Mouse (Mus musculus) limb, embryonic 10.5 days (tissue): ENCODE measurements around the gene Usp9x. TPM values are rescaled to one million over a fixed set of nuclear protein-coding genes. Genes with fewer than 3 reads are reported as not detected.

Source experiments
- DNase-seq: peaks from one replicate; pipeline ENCODE4 v3.0.0-alpha.2; 2017; ENCODE audit warnings: low spot score
- H3K27ac ChIP-seq: fragments of 300-500 bp; sonication (generic); 2 replicates; pipeline ENCODE4 v1.5.1; 2016; ENCODE audit warnings: mild to moderate bottlenecking
- H3K27me3 ChIP-seq: fragments of 300-500 bp; sonication (generic); 2 replicates; pipeline ENCODE4 v1.6.1; 2016; ENCODE audit warnings: low read depth, mild to moderate bottlenecking; ENCODE audit not compliant: poor library complexity, severe bottlenecking
- H3K36me3 ChIP-seq: fragments of 300-500 bp; sonication (generic); 2 replicates; pipeline ENCODE4 v1.6.1; 2016; ENCODE audit warnings: mild to moderate bottlenecking, moderate library complexity
- H3K4me1 ChIP-seq: fragments of 300-500 bp; sonication (generic); 2 replicates; pipeline ENCODE4 v1.6.1; 2016
- H3K4me3 ChIP-seq: fragments of 300-500 bp; sonication (generic); 2 replicates; pipeline ENCODE4 v1.5.1; 2016; ENCODE audit warnings: mild to moderate bottlenecking, moderate library complexity
- H3K9me3 ChIP-seq: fragments of 300-500 bp; sonication (generic); replicated peaks from 2 replicates; pipeline ENCODE4 v1.6.1; 2016; ENCODE audit warnings: mild to moderate bottlenecking
- WGBS: fragments of 180-500 bp; shearing (Covaris S2); methylation state at CpG from one replicate; pipeline ENCODE4 v1.1.7; 2016; 5-methylcytosine and 5-hydroxymethylcytosine counted together
- polyA plus RNA-seq: library from polyadenylated mRNA; unstranded; fragments of >200 nt; fragmentation: Nextera tagmentation; extraction: Ambion mirVana; gene quantifications from 2 replicates; pipeline ENCODE4 v1.2.1, GENCODE M21; 2016

Gene Usp9x
- polyA plus RNA-seq, result 33.3 and 35.2 TPM in 2 replicates

DNA sequence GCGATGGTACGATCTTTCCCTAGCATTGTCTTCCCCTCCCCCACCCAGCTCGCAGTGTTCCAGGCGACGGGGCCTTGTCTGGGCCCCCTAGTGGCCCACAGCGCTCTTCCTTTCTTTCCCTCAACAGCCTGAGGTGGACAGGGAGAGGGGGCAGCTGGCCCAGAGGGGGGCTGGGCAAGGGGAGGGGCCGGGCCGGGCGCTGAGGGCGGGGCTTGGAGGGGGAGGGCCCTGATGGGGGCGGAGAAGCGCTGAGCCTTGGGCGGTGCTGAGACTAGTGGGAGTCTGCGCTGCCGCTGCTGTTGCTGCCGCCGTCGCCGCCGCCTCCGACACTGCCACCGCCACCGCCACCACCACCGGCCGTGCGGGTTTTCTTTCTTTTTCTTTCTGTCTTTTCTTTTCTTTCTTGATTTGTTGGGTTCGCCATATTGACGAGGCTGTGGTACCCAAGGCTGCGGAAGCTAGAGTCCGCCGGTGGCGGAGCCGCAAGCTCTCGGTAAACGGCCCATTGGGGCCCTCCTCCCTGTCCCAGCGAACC, at the start of gene Usp9x:
Gene Usp9x, plus strand, starts transcription at position 258 of the 535 bp plus-strand sequence.
- H3K36me3 ChIP-seq, result 0 out of 2 replicates have a peak, but pooled peaks cover 2% of the 10 kb centered on the region
- DNase-seq, result peak; percentile 91
- 7% methylated on average over 21 of the region's 36 CpGs for WGBS
- H3K9me3 ChIP-seq, result no peaks in the 10 kb centered on the region
- H3K4me1 ChIP-seq, result no peaks in the 10 kb centered on the region
- H3K27ac ChIP-seq, result peak within 1 kb of the TSS; percentile 93
- peaks cover 55% of the 10 kb centered on the region for H3K27me3 ChIP-seq
- H3K4me3 ChIP-seq, result peak within 1 kb of the TSS; percentile 74

DNA sequence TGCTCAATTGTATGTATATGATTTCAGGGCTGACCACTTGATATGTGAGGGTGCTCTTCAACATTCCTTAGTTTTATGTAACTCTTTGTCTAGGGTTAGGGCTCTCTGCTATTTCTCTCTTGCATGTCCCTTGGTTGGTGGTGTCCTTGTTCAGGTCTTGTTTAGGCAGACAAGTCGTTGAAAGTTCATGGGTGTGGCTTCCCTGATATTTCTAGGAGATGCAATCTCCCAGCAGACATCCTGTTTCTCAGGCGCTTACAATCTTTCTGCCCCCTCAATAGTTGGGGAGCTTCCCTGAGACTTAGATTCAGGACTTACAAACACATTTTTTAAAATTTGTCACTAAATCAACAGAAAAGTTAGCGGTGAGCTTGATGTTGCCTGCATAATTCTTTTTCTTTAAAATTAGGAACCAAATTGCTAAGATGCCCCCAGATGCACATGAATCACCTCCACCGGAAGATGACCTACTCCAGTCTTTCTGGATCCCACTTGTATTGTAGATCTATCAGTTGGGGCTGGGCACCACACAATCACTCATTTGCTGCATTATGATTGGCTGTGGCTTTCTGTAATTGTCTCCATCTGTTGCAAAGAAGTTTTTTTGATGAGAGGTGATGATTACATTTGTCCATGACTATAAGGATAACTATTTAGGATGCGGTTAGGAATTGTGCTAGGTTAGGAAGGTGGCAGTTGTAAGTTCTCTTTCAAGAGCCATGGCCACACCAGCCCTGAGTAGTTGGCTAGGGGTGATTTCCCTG, 48.6 kb upstream of the Usp9x start:
- Histone ChIP-seq H3K27me3 (0 out of 2 replicates have a peak, but pooled peaks cover 22% of the 10 kb centered on the region), H3K36me3 (no peaks in the 10 kb centered on the region), H3K9me3 (no peaks in the 10 kb centered on the region), H3K4me3 (no peak overlapping the region), H3K4me1 (no peaks in the 10 kb centered on the region), H3K27ac (no peak overlapping the region)
- WGBS, result 87% methylated on average over 5 of the region's 5 CpGs
- no peak for DNase-seq

- H3K27ac ChIP-seq, result no peak overlapping the region
- no peaks in the 10 kb centered on the region for H3K36me3 ChIP-seq
- H3K27me3 ChIP-seq, result peaks cover 26% of the 10 kb centered on the region; the same call in 1 of the 2 replicates
- no peaks in the 10 kb centered on the region for H3K4me1 ChIP-seq
- no peak for DNase-seq
- 92% methylated on average over 1 of the region's 1 CpGs for WGBS
- no peak overlapping the region for H3K4me3 ChIP-seq
- no peaks in the 10 kb centered on the region for H3K9me3 ChIP-seq
Measured at GRCm38 (mm10) chrX:13024539-13025202, 46.6 kb upstream of the Usp9x start.

GRCm38 (mm10) chrX:13025286-13025685, 46.0 kb upstream of the Usp9x start:
- Histone ChIP-seq H3K27ac (no peak overlapping the region), H3K4me1 (no peaks in the 10 kb centered on the region), H3K9me3 (no peaks in the 10 kb centered on the region), H3K36me3 (no peaks in the 10 kb centered on the region), H3K4me3 (no peak overlapping the region), H3K27me3 (peaks cover 31% of the 10 kb centered on the region; the same call in 1 of the 2 replicates)
- 90% methylated on average over 8 of the region's 8 CpGs for WGBS
- DNase-seq, result no peak

- H3K27me3 ChIP-seq, result peaks cover 40% of the 10 kb centered on the region; the same call in 1 of the 2 replicates
- H3K36me3 ChIP-seq, result no peaks in the 10 kb centered on the region
- H3K27ac ChIP-seq, result no peak overlapping the region
- no peak overlapping the region for H3K4me3 ChIP-seq
- no peaks in the 10 kb centered on the region for H3K4me1 ChIP-seq
- DNase-seq, result no peak
- no peaks in the 10 kb centered on the region for H3K9me3 ChIP-seq
- 90% methylated on average over 4 of the region's 4 CpGs for WGBS
Measured at GRCm38 (mm10) chrX:13028156-13028555, 43.1 kb upstream of the Usp9x start.

- Histone ChIP-seq H3K36me3 (no peaks in the 10 kb centered on the region), H3K27ac (no peak overlapping the region), H3K4me3 (no peak overlapping the region), H3K27me3 (peaks cover 48% of the 10 kb centered on the region; the same call in 1 of the 2 replicates), H3K4me1 (no peaks in the 10 kb centered on the region), H3K9me3 (no peaks in the 10 kb centered on the region)
- 91% methylated on average over 6 of the region's 6 CpGs for WGBS
- DNase-seq, result no peak
Measured at GRCm38 (mm10) chrX:13029996-13030395, 41.3 kb upstream of the Usp9x start.

- H3K4me3 ChIP-seq, result no peak overlapping the region
- H3K27ac ChIP-seq, result no peak overlapping the region
- no peaks in the 10 kb centered on the region for H3K4me1 ChIP-seq
- WGBS, result 92% methylated on average over 4 of the region's 4 CpGs
- no peaks in the 10 kb centered on the region for H3K36me3 ChIP-seq
- no peak for DNase-seq
- no peaks in the 10 kb centered on the region for H3K9me3 ChIP-seq
- peaks cover 69% of the 10 kb centered on the region for H3K27me3 ChIP-seq
Measured at GRCm38 (mm10) chrX:13037085-13037484, 34.2 kb upstream of the Usp9x start.

- Histone ChIP-seq H3K4me1 (no peaks in the 10 kb centered on the region), H3K27me3 (peaks cover 76% of the 10 kb centered on the region), H3K27ac (no peak overlapping the region), H3K9me3 (no peaks in the 10 kb centered on the region), H3K36me3 (no peaks in the 10 kb centered on the region), H3K4me3 (no peak overlapping the region)
- DNase-seq, result no peak
- 48% methylated on average over 3 of the region's 3 CpGs for WGBS
Measured at GRCm38 (mm10) chrX:13039211-13039610, 32.1 kb upstream of the Usp9x start.

- Histone ChIP-seq H3K27me3 (peaks cover 72% of the 10 kb centered on the region), H3K4me1 (no peaks in the 10 kb centered on the region), H3K36me3 (no peaks in the 10 kb centered on the region), H3K9me3 (no peaks in the 10 kb centered on the region), H3K4me3 (no peak overlapping the region), H3K27ac (no peak overlapping the region)
- WGBS, result 57% methylated on average over 1 of the region's 1 CpGs
- no peak for DNase-seq
Measured at GRCm38 (mm10) chrX:13040391-13040790, 30.9 kb upstream of the Usp9x start.

GRCm38 (mm10) chrX:13041630-13042129, 29.6 kb upstream of the Usp9x start:
- Histone ChIP-seq H3K4me1 (no peaks in the 10 kb centered on the region), H3K4me3 (peak overlapping the region; percentile 50), H3K36me3 (no peaks in the 10 kb centered on the region), H3K27me3 (peaks cover 68% of the 10 kb centered on the region), H3K9me3 (no peaks in the 10 kb centered on the region), H3K27ac (peak overlapping the region; percentile 81)
- peak; percentile 88 for DNase-seq
- 5% methylated on average over 35 of the region's 35 CpGs for WGBS

- Histone ChIP-seq H3K4me1 (peaks cover 5% of the 10 kb centered on the region), H3K36me3 (no peaks in the 10 kb centered on the region), H3K27me3 (peaks cover 80% of the 10 kb centered on the region), H3K4me3 (no peak overlapping the region), H3K9me3 (no peaks in the 10 kb centered on the region), H3K27ac (no peak overlapping the region)
- 83% methylated on average over 2 of the region's 2 CpGs for WGBS
- no peak for DNase-seq
Measured at GRCm38 (mm10) chrX:13043780-13044179, 27.5 kb upstream of the Usp9x start.

GRCm38 (mm10) chrX:13044666-13045065, 26.6 kb upstream of the Usp9x start:
- 88% methylated on average over 5 of the region's 5 CpGs for WGBS
- Histone ChIP-seq H3K36me3 (no peaks in the 10 kb centered on the region), H3K4me3 (no peak overlapping the region), H3K9me3 (no peaks in the 10 kb centered on the region), H3K4me1 (peaks cover 5% of the 10 kb centered on the region), H3K27me3 (peaks cover 71% of the 10 kb centered on the region), H3K27ac (no peak overlapping the region)
- no peak for DNase-seq
